Mouse (Mus musculus) left cerebral cortex, adult 6 months (tissue): ENCODE measurements around the gene Pate1. TPM values are rescaled to one million over a fixed set of nuclear protein-coding genes. Genes with fewer than 3 reads are reported as not detected.

Experiments used
- long read RNA-seq, 2 experiments: library from polyadenylated mRNA; unstranded; transcript quantifications; one replicate each; pipeline ENCODE4 v2.0.0; 2019 to 2020
- polyA plus RNA-seq: library from polyadenylated mRNA; unstranded; fragments of <200 nt; fragmentation: Nextera tagmentation; gene quantifications from 2 replicates; pipeline ENCODE4 v1.2.3, GENCODE M21; 2021

Pate1 gene
- not detected in 2 replicates for polyA plus RNA-seq
- long read RNA-seq, experiment 1: 0 reads
- long read RNA-seq, experiment 2: 0 reads

DNA sequence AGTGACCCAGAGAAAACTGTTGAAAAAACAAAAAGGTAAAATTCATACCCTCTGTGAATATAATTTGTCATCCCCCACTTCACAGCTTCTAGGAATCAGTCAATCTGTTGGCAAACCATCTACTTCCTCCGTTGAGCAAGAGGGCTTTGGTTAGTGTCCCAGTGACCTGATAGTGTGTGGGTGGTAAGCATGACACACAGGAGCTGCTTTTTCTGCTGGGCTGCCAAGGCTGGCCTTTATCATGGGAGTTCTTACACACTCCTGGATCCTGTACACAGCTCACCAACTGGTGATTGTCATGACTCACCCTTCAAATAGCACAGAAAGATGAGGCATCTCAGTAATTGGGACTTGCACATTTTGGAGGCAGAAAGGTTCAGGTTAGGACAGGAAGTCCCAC lies at the start of gene Pate1:
Gene Pate1, minus strand, starts transcription at position 378 of the 400 bp plus-strand sequence.

GRCm38 (mm10) chr9:35648102-35648501 lies 39.1 kb downstream of the Pate1 start, which contains the start of gene Pate3:
Pate3 (minus strand) TSS chr9:35648202.

Other genes starting within 250 kb of the Pate1 start
- not detected in 2 replicates for gene Gm1113, start 169.1 kb downstream of the Pate1 start, polyA plus RNA-seq
- gene Ddx25, start 128.9 kb downstream of the Pate1 start, polyA plus RNA-seq: 17.3 and 19.1 TPM in 2 replicates
- gene Pus3, start 128.8 kb downstream of the Pate1 start, polyA plus RNA-seq: 5.2 and 6.0 TPM in 2 replicates
- 0.21 TPM in 1 of 2 replicates, not detected in the other for gene Pate2, start 117.1 kb downstream of the Pate1 start, polyA plus RNA-seq
- 3.8 and 4.2 TPM in 2 replicates for gene Hyls1, start 117.0 kb downstream of the Pate1 start, polyA plus RNA-seq
- gene Pate4, start 75.4 kb downstream of the Pate1 start, polyA plus RNA-seq: not detected in 2 replicates
- not detected in 2 replicates for gene Pate3, start 39.2 kb downstream of the Pate1 start, polyA plus RNA-seq
- not detected in 2 replicates for gene Gm17677, start 53.7 kb upstream of the Pate1 start, polyA plus RNA-seq
- not detected in 2 replicates for gene Gm17727, start 90.7 kb upstream of the Pate1 start, polyA plus RNA-seq
- gene Gm27235, start 102.7 kb upstream of the Pate1 start, polyA plus RNA-seq: not detected in 2 replicates
- not detected in 2 replicates for gene D730048I06Rik, start 102.7 kb upstream of the Pate1 start, polyA plus RNA-seq
- gene 9230110F15Rik, start 156.8 kb upstream of the Pate1 start, polyA plus RNA-seq: not detected in 2 replicates
- gene 9230113P08Rik, start 221.0 kb upstream of the Pate1 start, polyA plus RNA-seq: not detected in 2 replicates